Mouse (Mus musculus): ENCODE data around the gene Ccdc47. TPM values are rescaled to one million over a fixed set of nuclear protein-coding genes. Genes with fewer than 3 reads are reported as not detected.
A peak's percentile ranks its signal among the peaks of the same experiment; 100 is the strongest.
"Not testable (repeated sequence)": the region's sequence is repeated elsewhere in the genome, so short reads cannot be mapped to it uniquely, and the experiment has no call there.

Ccdc47 gene
- total RNA-seq (2022) = 10 to 100 TPM; 71.6 to 93.0 (median 85.9) TPM

- peak; percentile 97 for DNase-seq (ENCODE audit: low spot score)
Observed at GRCm38 (mm10) chr11:106215927-106216729, at the start of gene Ccdc47. TSS of gene Ccdc47 (minus strand) at chr11:106216344.

- no peak for DNase-seq (ENCODE audit: low spot score)
Observed at GRCm38 (mm10) chr11:106265570-106265969, 49.4 kb upstream of the Ccdc47 start.

- DNase-seq (ENCODE audit: low spot score) = no peak
Observed at GRCm38 (mm10) chr11:106264988-106265387, 48.8 kb upstream of the Ccdc47 start.

- no peak for DNase-seq (ENCODE audit: low spot score)
Observed at GRCm38 (mm10) chr11:106263963-106264362, 47.8 kb upstream of the Ccdc47 start.

- no peak for DNase-seq (ENCODE audit: low spot score)
Observed at GRCm38 (mm10) chr11:106260826-106261450, 44.8 kb upstream of the Ccdc47 start.

GRCm38 (mm10) chr11:106256775-106257174 is 40.6 kb upstream of the Ccdc47 start:
- DNase-seq (ENCODE audit: low spot score) = no peak

GRCm38 (mm10) chr11:106255685-106256451 is 39.7 kb upstream of the Ccdc47 start, which contains the start of the genes Ftsj3 and Psmc5:
TSS of gene Ftsj3 (minus strand) at chr11:106256079.
TSS of gene Psmc5 (plus strand) at chr11:106256154.
- DNase-seq (ENCODE audit: low spot score) = peak; percentile 99

GRCm38 (mm10) chr11:106255174-106255573 is 39.0 kb upstream of the Ccdc47 start:
- no peak for DNase-seq (ENCODE audit: low spot score)

- no peak for DNase-seq (ENCODE audit: low spot score)
Observed at GRCm38 (mm10) chr11:106254767-106255166, 38.6 kb upstream of the Ccdc47 start.

GRCm38 (mm10) chr11:106249326-106249725 is 33.2 kb upstream of the Ccdc47 start:
- DNase-seq (ENCODE audit: low spot score) = no peak

- no peak for DNase-seq (ENCODE audit: low spot score)
Observed at GRCm38 (mm10) chr11:106246834-106247233, 30.7 kb upstream of the Ccdc47 start.

GRCm38 (mm10) chr11:106233978-106234377 is 17.8 kb upstream of the Ccdc47 start:
- not testable (repeated sequence) for DNase-seq (ENCODE audit: low spot score)

- DNase-seq (ENCODE audit: low spot score) = no peak
Observed at GRCm38 (mm10) chr11:106220603-106221002, 4.5 kb upstream of the Ccdc47 start.

GRCm38 (mm10) chr11:106216730-106217490 is 766 bp upstream of the Ccdc47 start, which contains the start of gene Ddx42:
TSS of gene Ddx42 (plus strand) at chr11:106216926.
- peak; percentile 87 for DNase-seq (ENCODE audit: low spot score)

- no peak for DNase-seq (ENCODE audit: low spot score)
Observed at GRCm38 (mm10) chr11:106215450-106215859, 689 bp downstream of the Ccdc47 start.

GRCm38 (mm10) chr11:106214856-106215255 is 1.3 kb downstream of the Ccdc47 start:
- no peak for DNase-seq (ENCODE audit: low spot score)

- peak; percentile 22 for DNase-seq (ENCODE audit: low spot score)
Observed at GRCm38 (mm10) chr11:106212771-106213170, 3.4 kb downstream of the Ccdc47 start.

GRCm38 (mm10) chr11:106202123-106202465 is 14.1 kb downstream of the Ccdc47 start, which contains the start of gene Strada:
TSS of gene Strada (minus strand) at chr11:106202168.
- DNase-seq (ENCODE audit: low spot score) = no peak

- no peak for DNase-seq (ENCODE audit: low spot score)
Observed at GRCm38 (mm10) chr11:106201337-106202122, 14.6 kb downstream of the Ccdc47 start.

- DNase-seq (ENCODE audit: low spot score) = no peak
Observed at GRCm38 (mm10) chr11:106200756-106201155, 15.4 kb downstream of the Ccdc47 start.
